Mouse (Mus musculus) cerebellum, adult 2 months (tissue): ENCODE results near the gene Gm45623.

ENCODE experiments used
- CTCF ChIP-seq: fragments of 200-500 bp; IDR thresholded peaks from 2 replicates; pipeline ENCODE4 v1.5.1; 2011; ENCODE audit warnings: low read depth, mild to moderate bottlenecking, control low read depth, low read length, moderate library complexity, borderline replicate concordance; ENCODE audit not compliant: insufficient read depth
- POLR2A ChIP-seq: fragments of 200-500 bp; IDR thresholded peaks from 2 replicates; pipeline ENCODE4 v1.6.1; 2011; ENCODE audit warnings: low read length, control low read depth, borderline replicate concordance; ENCODE audit not compliant: insufficient read depth

DNA sequence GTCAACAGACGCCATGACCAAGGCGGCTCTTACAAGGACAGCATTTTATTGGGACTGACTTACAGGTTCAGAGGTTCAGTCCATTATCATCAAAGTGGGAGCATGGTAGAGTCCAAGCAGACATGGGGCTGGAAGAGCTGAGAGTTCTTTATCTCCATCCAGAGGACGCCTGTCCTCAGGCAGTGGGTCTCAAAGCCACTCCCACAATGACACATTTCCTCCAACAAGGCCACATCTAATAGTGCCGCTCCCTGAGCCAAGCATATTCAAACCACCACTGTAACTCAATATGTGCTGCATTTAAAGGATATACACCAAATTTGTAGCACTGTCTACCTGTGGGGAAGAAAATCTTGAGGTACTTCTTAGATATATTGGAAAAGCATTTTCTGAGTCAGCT lies 19.0 kb downstream of the Gm45623 start:
- TF ChIP-seq CTCF (no peak), POLR2A (no peak)
